Mouse (Mus musculus) midbrain, postnatal 0 days (tissue): ENCODE data around the gene Aqp1. TPM values are rescaled to one million over a fixed set of nuclear protein-coding genes. Genes with fewer than 3 reads are reported as not detected.

Source experiments
- ATAC-seq: fragments of 200-750 bp; cut with Nextera tagmentation; 2 replicates; pipeline ENCODE4 v1.8.0; 2017; ENCODE audit warnings: moderate number of reproducible peaks, mild to moderate bottlenecking, moderate TSS enrichment, moderate library complexity; ENCODE audit not compliant: low FRiP score
- DNase-seq: peaks from one replicate; pipeline ENCODE4 v3.0.0-alpha.2; 2015; ENCODE audit warnings: low spot score
- H3K27ac ChIP-seq: fragments of 300-500 bp; sonication (generic); 2 replicates; pipeline ENCODE4 v1.5.1; 2014; ENCODE audit warnings: low read depth, mild to moderate bottlenecking, low read length, mixed read lengths
- H3K27me3 ChIP-seq: fragments of 300-500 bp; sonication (generic); 2 replicates; pipeline ENCODE4 v1.6.1; 2014; ENCODE audit warnings: low read length, control low read depth, mixed read lengths; ENCODE audit not compliant: insufficient read depth
- H3K36me3 ChIP-seq: fragments of 300-500 bp; sonication (generic); 2 replicates; pipeline ENCODE4 v1.6.1; 2014; ENCODE audit warnings: low read length, control low read depth, mixed read lengths; ENCODE audit not compliant: insufficient read depth
- H3K4me1 ChIP-seq: fragments of 300-500 bp; sonication (generic); 2 replicates; pipeline ENCODE4 v1.6.1; 2014; ENCODE audit warnings: mild to moderate bottlenecking, control low read depth, antibody characterized with exemption, low read length, mixed read lengths; ENCODE audit not compliant: insufficient read depth
- H3K4me2 ChIP-seq: fragments of 300-500 bp; sonication (generic); 2 replicates; pipeline ENCODE4 v1.6.1; 2014; ENCODE audit warnings: low read depth, mild to moderate bottlenecking, low read length, mixed read lengths; ENCODE audit not compliant: poor library complexity, severe bottlenecking
- H3K4me3 ChIP-seq: fragments of 300-500 bp; sonication (generic); 2 replicates; pipeline ENCODE4 v1.5.1; 2014; ENCODE audit warnings: low read depth, mild to moderate bottlenecking, low read length, moderate library complexity
- H3K9ac ChIP-seq: fragments of 300-500 bp; sonication (generic); replicated peaks from 2 replicates; pipeline ENCODE4 v1.6.1; 2014; ENCODE audit warnings: mild to moderate bottlenecking, low read length, moderate library complexity, mixed read lengths; ENCODE audit not compliant: poor library complexity, severe bottlenecking
- H3K9me3 ChIP-seq: fragments of 300-500 bp; sonication (generic); 2 replicates; pipeline ENCODE4 v1.6.1; 2016; ENCODE audit warnings: low read length, control low read depth
- CTCF ChIP-seq: IDR thresholded peaks from 2 replicates; pipeline ENCODE4 v1.5.1; 2016; ENCODE audit warnings: antibody characterized with exemption, mild to moderate bottlenecking
- WGBS: fragments of 180-500 bp; shearing (Covaris S2); extraction: QIAGEN DNeasy Blood & Tissue Kit; methylation state at CpG from one replicate; pipeline ENCODE4 v1.1.7; 2014; 5-methylcytosine and 5-hydroxymethylcytosine counted together
- polyA plus RNA-seq: library from polyadenylated mRNA; unstranded; fragments of >200 nt; fragmentation: Nextera tagmentation; extraction: Ambion mirVana; gene quantifications from 2 replicates; pipeline ENCODE4 v1.2.1, GENCODE M21; 2015
- total RNA-seq: library from RNA; depleted of rRNA; stranded (reverse); fragments of >200 nt; gene quantifications from 2 replicates; pipeline ENCODE4 v1.2.3, GENCODE M21; 2014

Aqp1 gene
- total and polyA plus RNA-seq, 2 experiments from 2014 or later: 0.63 to 13.2 TPM

GRCm38 (mm10) chr6:55326299-55326698 lies 9.9 kb upstream of the Aqp1 start:
- Histone ChIP-seq H3K9me3 (no peaks in the 10 kb centered on the region), H3K4me3 (no peak overlapping the region), H3K36me3 (no peaks in the 10 kb centered on the region), H3K4me2 (no peak overlapping the region), H3K9ac (no peak overlapping the region), H3K27me3 (no peaks in the 10 kb centered on the region), H3K27ac (no peak overlapping the region), H3K4me1 (peaks cover 2% of the 10 kb centered on the region; the same call in 1 of the 2 replicates)
- ATAC-seq (no peak), DNase-seq (no peak)
- WGBS: 83% methylated on average over 4 of the region's 4 CpGs
- TF ChIP-seq CTCF: no peak

- H3K27me3 ChIP-seq: no peaks in the 10 kb centered on the region
- H3K9me3 ChIP-seq: no peaks in the 10 kb centered on the region
- H3K4me1 ChIP-seq: peaks cover 2% of the 10 kb centered on the region; the same call in 1 of the 2 replicates
- no peaks in the 10 kb centered on the region for H3K36me3 ChIP-seq
- H3K4me3 ChIP-seq: no peak overlapping the region
- DNase-seq (no peak), ATAC-seq (no peak)
- no peak overlapping the region for H3K27ac ChIP-seq
- no peak for TF ChIP-seq CTCF
- WGBS: 91% methylated on average over 13 of the region's 13 CpGs
- no peak overlapping the region for H3K4me2 ChIP-seq
- H3K9ac ChIP-seq: no peak overlapping the region
Observed at GRCm38 (mm10) chr6:55327326-55327725, 8.9 kb upstream of the Aqp1 start.

DNA sequence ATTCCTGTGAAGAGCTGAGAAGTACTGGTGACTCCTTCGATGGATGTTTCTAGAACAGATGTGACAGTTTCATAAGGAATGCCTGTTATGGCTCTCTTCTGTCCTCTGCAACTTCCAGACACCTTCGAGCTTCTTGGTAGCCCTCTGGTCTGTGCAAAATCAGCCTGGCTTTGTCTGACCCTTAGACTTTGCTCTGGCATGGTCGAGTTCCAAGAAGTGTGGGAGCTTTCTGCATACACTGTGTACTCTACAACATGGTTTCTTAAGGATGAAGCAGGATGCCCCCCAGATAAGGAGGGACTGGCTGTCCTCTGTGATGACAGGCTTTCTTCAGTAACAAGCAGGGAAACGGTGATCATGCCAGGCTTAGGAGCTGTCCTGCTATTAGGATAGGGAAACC lies 8.1 kb upstream of the Aqp1 start:
- TF ChIP-seq CTCF: no peak
- Histone ChIP-seq H3K9me3 (no peaks in the 10 kb centered on the region), H3K27ac (no peak overlapping the region), H3K36me3 (no peaks in the 10 kb centered on the region), H3K27me3 (no peaks in the 10 kb centered on the region), H3K4me3 (no peak overlapping the region), H3K4me1 (peaks cover 2% of the 10 kb centered on the region; the same call in 1 of the 2 replicates), H3K9ac (no peak overlapping the region), H3K4me2 (no peak overlapping the region)
- WGBS: 76% methylated on average over 4 of the region's 4 CpGs
- ATAC-seq (no peak), DNase-seq (no peak)

DNA sequence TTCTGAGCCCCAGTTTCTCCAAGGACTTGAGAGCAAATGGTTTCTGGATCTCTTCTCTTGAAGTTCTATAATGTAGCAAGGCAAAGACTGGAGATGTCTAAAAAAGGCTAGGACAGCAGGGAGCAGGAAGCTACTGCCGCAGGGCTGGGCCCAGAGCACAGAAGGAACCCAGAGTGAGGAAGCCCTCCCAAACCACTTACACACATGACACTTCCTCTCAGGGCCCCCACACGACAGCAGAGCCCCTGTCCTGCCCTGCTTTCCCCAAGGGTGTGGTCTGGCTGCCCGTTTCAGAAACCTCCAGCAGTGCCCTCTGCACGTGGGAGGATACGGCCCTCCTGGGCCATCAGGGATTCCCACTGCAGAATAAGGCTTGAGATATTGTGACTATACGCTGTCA lies 4.9 kb upstream of the Aqp1 start:
- no peaks in the 10 kb centered on the region for H3K36me3 ChIP-seq
- no peak overlapping the region for H3K27ac ChIP-seq
- H3K9me3 ChIP-seq: no peaks in the 10 kb centered on the region
- ATAC-seq: no peak
- H3K4me2 ChIP-seq: no peak overlapping the region
- no peak for DNase-seq
- WGBS: 71% methylated on average over 6 of the region's 6 CpGs
- peaks cover 5% of the 10 kb centered on the region for H3K4me1 ChIP-seq
- H3K27me3 ChIP-seq: no peaks in the 10 kb centered on the region
- H3K4me3 ChIP-seq: no peak overlapping the region
- no peak for TF ChIP-seq CTCF
- H3K9ac ChIP-seq: no peak overlapping the region

DNA sequence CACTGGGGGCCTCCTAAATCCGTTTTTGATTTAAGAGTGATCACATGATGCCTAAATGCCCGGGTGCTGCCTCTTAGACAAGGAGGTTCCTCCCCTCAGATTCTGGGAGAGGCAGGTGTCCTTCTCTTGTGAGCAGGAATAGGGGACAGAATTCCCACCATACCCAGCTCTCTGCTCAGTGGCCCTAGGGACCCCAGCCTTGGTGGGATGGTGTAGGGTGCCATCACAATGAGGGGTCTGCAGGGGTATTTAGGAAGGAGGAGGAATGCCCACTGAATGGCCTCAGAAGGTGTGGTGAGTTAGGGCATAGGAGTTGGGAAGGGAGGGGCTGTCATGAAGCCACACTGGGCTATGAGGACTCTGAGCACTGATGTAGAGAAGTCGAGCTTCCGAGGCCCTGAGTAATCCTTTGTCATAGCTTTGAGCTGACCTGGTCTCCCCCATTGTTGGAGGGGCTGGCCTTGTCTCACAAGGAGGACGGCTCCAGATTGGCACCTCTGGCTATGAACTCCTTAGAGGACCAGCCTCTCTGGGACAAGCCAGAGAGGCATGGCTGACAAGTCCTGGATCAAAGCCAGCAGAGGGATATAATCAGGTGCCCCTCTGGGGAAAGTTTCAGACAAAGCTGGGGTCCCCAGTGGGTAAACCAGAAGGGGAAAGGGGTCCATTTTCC lies 4.0 kb upstream of the Aqp1 start:
- 23% methylated on average over 5 of the region's 5 CpGs for WGBS

GRCm38 (mm10) chr6:55332773-55333109 lies 3.5 kb upstream of the Aqp1 start:
- 59% methylated on average over 6 of the region's 6 CpGs for WGBS
- TF ChIP-seq CTCF: no peak
- no peak overlapping the region for H3K9ac ChIP-seq
- H3K4me2 ChIP-seq: no peak overlapping the region
- H3K27ac ChIP-seq: no peak overlapping the region
- H3K4me3 ChIP-seq: no peak overlapping the region
- H3K27me3 ChIP-seq: no peaks in the 10 kb centered on the region
- no peaks in the 10 kb centered on the region for H3K9me3 ChIP-seq
- H3K36me3 ChIP-seq: no peaks in the 10 kb centered on the region
- H3K4me1 ChIP-seq: peaks cover 6% of the 10 kb centered on the region
- ATAC-seq (peak; percentile 2; the same call in 1 of the 2 replicates), DNase-seq (peak; percentile 67)

More for the DNA sequence above, 4.0 kb upstream of the Aqp1 start:
- Histone ChIP-seq H3K27me3 (no peaks in the 10 kb centered on the region), H3K4me3 (no peak overlapping the region), H3K27ac (no peak overlapping the region), H3K9me3 (no peaks in the 10 kb centered on the region), H3K4me2 (no peak overlapping the region), H3K9ac (no peak overlapping the region), H3K4me1 (peaks cover 6% of the 10 kb centered on the region), H3K36me3 (no peaks in the 10 kb centered on the region)
- peak; percentile 7; the same call in 1 of the 2 replicates for ATAC-seq
- TF ChIP-seq CTCF: no peak
- peak; percentile 55 for DNase-seq
